Mouse (Mus musculus) cerebellum, adult 2 months (tissue): Measurements from ENCODE around the gene Tnik.

Experiments
- CTCF ChIP-seq: fragments of 200-500 bp; IDR thresholded peaks from 2 replicates; pipeline ENCODE4 v1.5.1; 2011; ENCODE audit warnings: low read depth, mild to moderate bottlenecking, control low read depth, low read length, moderate library complexity, borderline replicate concordance; ENCODE audit not compliant: insufficient read depth
- POLR2A ChIP-seq: fragments of 200-500 bp; IDR thresholded peaks from 2 replicates; pipeline ENCODE4 v1.6.1; 2011; ENCODE audit warnings: low read length, control low read depth, borderline replicate concordance; ENCODE audit not compliant: insufficient read depth

GRCm38 (mm10) chr3:28214886-28215311 is 48.1 kb upstream of the Tnik start:
- TF ChIP-seq POLR2A (no peak), CTCF (no peak)
